Mouse (Mus musculus) thymus, adult 2 months (tissue): ENCODE measurements at regions not wholly inside any gene's neighbourhood (a gene's known extent, or its start where the extent isn't known, plus 50 kb on each side); places are given as distances from the start of the nearest gene placed in this dataset.

Source experiments
- CTCF ChIP-seq: fragments of 200-500 bp; IDR thresholded peaks from 2 replicates; pipeline ENCODE4 v1.5.1; 2012; ENCODE audit warnings: mild to moderate bottlenecking, control low read depth, low read length, moderate library complexity, borderline replicate concordance; ENCODE audit not compliant: control insufficient read depth, poor library complexity, insufficient read depth; ENCODE audit errors: extremely low read depth
- POLR2A ChIP-seq: fragments of 200-500 bp; IDR thresholded peaks from 2 replicates; pipeline ENCODE4 v1.6.1; 2012; ENCODE audit warnings: mild to moderate bottlenecking, low read length, control low read depth, moderate library complexity; ENCODE audit not compliant: control insufficient read depth, poor library complexity, insufficient read depth; ENCODE audit errors: extremely low read depth

DNA sequence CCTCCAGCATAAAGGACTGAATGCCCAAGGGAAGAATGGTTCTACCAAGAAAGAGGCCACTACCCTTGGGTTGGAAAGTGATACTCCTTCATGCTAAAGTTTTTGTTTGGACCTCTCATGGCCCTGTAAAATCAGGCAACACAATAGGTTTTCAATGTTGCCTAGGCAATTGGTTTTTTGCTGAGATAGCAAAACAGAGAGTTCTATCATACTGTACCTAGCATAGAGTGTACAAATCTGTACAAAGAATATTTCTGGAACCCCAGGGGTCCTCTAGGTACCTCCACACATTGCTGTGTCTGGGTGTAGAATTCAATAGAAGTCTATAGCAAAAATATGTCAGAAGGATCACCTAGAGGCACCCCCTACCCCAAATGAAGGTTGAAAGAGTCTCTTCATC, 483.4 kb upstream of the Kif2a start:
- no peak for TF ChIP-seq CTCF
- no peak for TF ChIP-seq POLR2A
